Mouse (Mus musculus) adipose tissue, adult 10 weeks (tissue): Measurements from ENCODE around the gene Tmem176b. TPM values are rescaled to one million over a fixed set of nuclear protein-coding genes. Genes with fewer than 3 reads are reported as not detected.

ENCODE experiments used
- polyA plus RNA-seq: library from polyadenylated mRNA; stranded (reverse); fragments of 350-450 nt; fragmentation: Illumina TruSeq; extraction: RNeasy Lipid Tissue Mini Kit (QIAGEN cat#74804); gene quantifications from one replicate; pipeline ENCODE4 v1.2.3, GENCODE M21; 2014; ENCODE audit warnings: low read depth, low replicate concordance

The Tmem176b gene
- polyA plus RNA-seq: 309 TPM

GRCm38 (mm10) chr6:48840973-48841625 lies at the start of gene Tmem176b:
TSS of gene Tmem176b (minus strand) at chr6:48841496.

GRCm38 (mm10) chr6:48872596-48872995 lies 31.3 kb upstream of the Tmem176b start, which contains the start of gene Aoc1:
TSS of gene Aoc1 (plus strand) at chr6:48872896.

GRCm38 (mm10) chr6:48840371-48840969 lies 826 bp downstream of the Tmem176b start, which contains the start of gene Tmem176a:
TSS of gene Tmem176a (plus strand) at chr6:48840919.

Other genes with a start within 250 kb of the Tmem176b start
- gene Repin1, start 247.6 kb downstream of the Tmem176b start, polyA plus RNA-seq: 31.7 TPM
- not detected for gene Gm44965, start 247.6 kb downstream of the Tmem176b start, polyA plus RNA-seq
- gene Zfp775, start 239.4 kb downstream of the Tmem176b start, polyA plus RNA-seq: 5.2 TPM
- 0.65 TPM for gene AI854703, start 214.7 kb downstream of the Tmem176b start, polyA plus RNA-seq
- gene Gimap8, start 194.3 kb downstream of the Tmem176b start, polyA plus RNA-seq: 8.7 TPM
- gene Gimap9, start 165.4 kb downstream of the Tmem176b start, polyA plus RNA-seq: 6.5 TPM
- gene Gimap4, start 156.9 kb downstream of the Tmem176b start, polyA plus RNA-seq: 19.0 TPM
- 22.4 TPM for gene Gimap6, start 133.3 kb downstream of the Tmem176b start, polyA plus RNA-seq
- 1.7 TPM for gene Gm28053, start 122.9 kb downstream of the Tmem176b start, polyA plus RNA-seq
- gene Gimap7, start 122.9 kb downstream of the Tmem176b start, polyA plus RNA-seq: 0.68 TPM
- 5.4 TPM for gene Gimap1, start 102.4 kb downstream of the Tmem176b start, polyA plus RNA-seq
- 4.5 TPM for gene Gimap5, start 95.3 kb downstream of the Tmem176b start, polyA plus RNA-seq
- gene Gimap3, start 70.6 kb downstream of the Tmem176b start, polyA plus RNA-seq: 5.8 TPM
- gene Tmem176a, start 577 bp downstream of the Tmem176b start, polyA plus RNA-seq: 249 TPM
- 1.5 TPM for gene Aoc1, start 31.4 kb upstream of the Tmem176b start, polyA plus RNA-seq
- gene 1600015I10Rik, start 88.4 kb upstream of the Tmem176b start, polyA plus RNA-seq: not detected
- gene Doxl2, start 133.5 kb upstream of the Tmem176b start, polyA plus RNA-seq: not detected
- not detected for gene Svs1, start 145.4 kb upstream of the Tmem176b start, polyA plus RNA-seq
- 36.2 TPM for gene Gpnmb, start 195.1 kb upstream of the Tmem176b start, polyA plus RNA-seq
- gene Malsu1, start 232.3 kb upstream of the Tmem176b start, polyA plus RNA-seq: 22.6 TPM